Mouse (Mus musculus): ENCODE data around the gene Unc13c. TPM values are rescaled to one million over a fixed set of nuclear protein-coding genes. Genes with fewer than 3 reads are reported as not detected.

The Unc13c gene
- polyA plus RNA-seq (2014; fragmentation: Nextera tagmentation; extraction: Ambion mirVana): 1.1 and 1.7 TPM in 2 replicates

- no peaks in the 10 kb centered on the region for H3K9me3 ChIP-seq (replicated peaks; ENCODE audit: control insufficient read depth, low read length)
- H3K4me1 ChIP-seq (ENCODE audit: control insufficient read depth, insufficient read depth, low read length): no peaks in the 10 kb centered on the region; the same call in 1 of the 2 replicates
- peak within 1 kb of the TSS; percentile 19 for H3K4me3 ChIP-seq (ENCODE audit: low read depth, low read length)
- no peak within 1 kb of the TSS for H3K27ac ChIP-seq (ENCODE audit: low read depth, low read length)
- H3K9ac ChIP-seq (ENCODE audit: low read length): peak within 1 kb of the TSS; percentile 29; the same call in 1 of the 2 replicates
- ATAC-seq (peak; percentile 67; the same call in 1 of the 2 replicates), DNase-seq (ENCODE audit: low spot score) (peak; percentile 75)
- H3K36me3 ChIP-seq (ENCODE audit: control insufficient read depth, insufficient read depth, low read length): no peaks in the 10 kb centered on the region
- H3K4me2 ChIP-seq (ENCODE audit: low read length): peak within 1 kb of the TSS; percentile 48
- peaks cover 6% of the 10 kb centered on the region; the same call in 1 of the 2 replicates for H3K27me3 ChIP-seq (replicated peaks; ENCODE audit: control insufficient read depth, insufficient read depth, low read length)
- 2% methylated on average over 17 of the region's 17 CpGs for WGBS
These were observed at the start of gene Unc13c for GRCm38 (mm10) chr9:73968641-73969121. TSS of gene Unc13c (minus strand) at chr9:73968966.

GRCm38 (mm10) chr9:74007976-74008686 lies 39.4 kb upstream of the Unc13c start:
- H3K4me3 ChIP-seq (ENCODE audit: low read depth, low read length): no peak overlapping the region
- no peaks in the 10 kb centered on the region for H3K36me3 ChIP-seq (ENCODE audit: control insufficient read depth, insufficient read depth, low read length)
- WGBS: 87% methylated on average over 7 of the region's 7 CpGs
- no peaks in the 10 kb centered on the region for H3K9me3 ChIP-seq (replicated peaks; ENCODE audit: control insufficient read depth, low read length)
- H3K9ac ChIP-seq (ENCODE audit: low read length): no peak overlapping the region
- H3K27ac ChIP-seq (ENCODE audit: low read depth, low read length): no peak overlapping the region
- ATAC-seq (no peak), DNase-seq (ENCODE audit: low spot score) (no peak)
- H3K27me3 ChIP-seq (replicated peaks; ENCODE audit: control insufficient read depth, insufficient read depth, low read length): no peaks in the 10 kb centered on the region
- no peak overlapping the region for H3K4me2 ChIP-seq (ENCODE audit: low read length)
- no peaks in the 10 kb centered on the region for H3K4me1 ChIP-seq (ENCODE audit: control insufficient read depth, insufficient read depth, low read length)

GRCm38 (mm10) chr9:74002388-74002990 lies 33.7 kb upstream of the Unc13c start:
- ATAC-seq: no peak

GRCm38 (mm10) chr9:73988096-73988495 lies 19.3 kb upstream of the Unc13c start:
- Histone ChIP-seq H3K4me2 (ENCODE audit: low read length) (no peak overlapping the region), H3K36me3 (ENCODE audit: control insufficient read depth, insufficient read depth, low read length) (no peaks in the 10 kb centered on the region), H3K9ac (ENCODE audit: low read length) (no peak overlapping the region), H3K27ac (ENCODE audit: low read depth, low read length) (no peak overlapping the region), H3K4me1 (ENCODE audit: control insufficient read depth, insufficient read depth, low read length) (no peaks in the 10 kb centered on the region), H3K4me3 (ENCODE audit: low read depth, low read length) (no peak overlapping the region), H3K27me3 (replicated peaks; ENCODE audit: control insufficient read depth, insufficient read depth, low read length) (no peaks in the 10 kb centered on the region), H3K9me3 (replicated peaks; ENCODE audit: control insufficient read depth, low read length) (no peaks in the 10 kb centered on the region)
- DNase-seq (ENCODE audit: low spot score): no peak
- ATAC-seq: no peak

More at GRCm38 (mm10) chr9:74002388-74002990, 33.7 kb upstream of the Unc13c start:
- WGBS: 11% methylated on average over 6 of the region's 6 CpGs
- H3K27me3 ChIP-seq (replicated peaks; ENCODE audit: control insufficient read depth, insufficient read depth, low read length): no peaks in the 10 kb centered on the region
- H3K4me1 ChIP-seq (ENCODE audit: control insufficient read depth, insufficient read depth, low read length): 0 out of 2 replicates have a peak, but pooled peaks cover 3% of the 10 kb centered on the region
- DNase-seq (ENCODE audit: low spot score): peak; percentile 23
- H3K9me3 ChIP-seq (replicated peaks; ENCODE audit: control insufficient read depth, low read length): no peaks in the 10 kb centered on the region
- H3K36me3 ChIP-seq (ENCODE audit: control insufficient read depth, insufficient read depth, low read length): no peaks in the 10 kb centered on the region
- H3K9ac ChIP-seq (ENCODE audit: low read length): no peak overlapping the region
- no peak overlapping the region for H3K27ac ChIP-seq (ENCODE audit: low read depth, low read length)
- H3K4me2 ChIP-seq (ENCODE audit: low read length): no peak overlapping the region
- H3K4me3 ChIP-seq (ENCODE audit: low read depth, low read length): no peak overlapping the region

GRCm38 (mm10) chr9:73987236-73987635 lies 18.5 kb upstream of the Unc13c start:
- no peaks in the 10 kb centered on the region for H3K4me1 ChIP-seq (ENCODE audit: control insufficient read depth, insufficient read depth, low read length)
- H3K9ac ChIP-seq (ENCODE audit: low read length): no peak overlapping the region
- no peak overlapping the region for H3K4me2 ChIP-seq (ENCODE audit: low read length)
- 88% methylated on average over 2 of the region's 2 CpGs for WGBS
- ATAC-seq (no peak), DNase-seq (ENCODE audit: low spot score) (no peak)
- H3K27me3 ChIP-seq (replicated peaks; ENCODE audit: control insufficient read depth, insufficient read depth, low read length): no peaks in the 10 kb centered on the region
- H3K27ac ChIP-seq (ENCODE audit: low read depth, low read length): no peak overlapping the region
- H3K36me3 ChIP-seq (ENCODE audit: control insufficient read depth, insufficient read depth, low read length): no peaks in the 10 kb centered on the region
- H3K4me3 ChIP-seq (ENCODE audit: low read depth, low read length): no peak overlapping the region
- no peaks in the 10 kb centered on the region for H3K9me3 ChIP-seq (replicated peaks; ENCODE audit: control insufficient read depth, low read length)

GRCm38 (mm10) chr9:73982597-73983344 lies 14.0 kb upstream of the Unc13c start:
- Histone ChIP-seq H3K9ac (ENCODE audit: low read length) (no peak overlapping the region), H3K36me3 (ENCODE audit: control insufficient read depth, insufficient read depth, low read length) (no peaks in the 10 kb centered on the region), H3K27me3 (replicated peaks; ENCODE audit: control insufficient read depth, insufficient read depth, low read length) (no peaks in the 10 kb centered on the region), H3K27ac (ENCODE audit: low read depth, low read length) (no peak overlapping the region), H3K9me3 (replicated peaks; ENCODE audit: control insufficient read depth, low read length) (no peaks in the 10 kb centered on the region), H3K4me2 (ENCODE audit: low read length) (no peak overlapping the region), H3K4me1 (ENCODE audit: control insufficient read depth, insufficient read depth, low read length) (no peaks in the 10 kb centered on the region), H3K4me3 (ENCODE audit: low read depth, low read length) (no peak overlapping the region)
- ATAC-seq (peak; percentile 79), DNase-seq (ENCODE audit: low spot score) (peak; percentile 87)
- WGBS: 4% methylated on average over 6 of the region's 6 CpGs

- no peak for ATAC-seq
- no peaks in the 10 kb centered on the region for H3K9me3 ChIP-seq (replicated peaks; ENCODE audit: control insufficient read depth, low read length)
- no peak overlapping the region for H3K4me2 ChIP-seq (ENCODE audit: low read length)
- WGBS: 82% methylated on average over 8 of the region's 8 CpGs
- H3K36me3 ChIP-seq (ENCODE audit: control insufficient read depth, insufficient read depth, low read length): no peaks in the 10 kb centered on the region
- DNase-seq (ENCODE audit: low spot score): peak; percentile 20
- H3K9ac ChIP-seq (ENCODE audit: low read length): no peak overlapping the region
- no peaks in the 10 kb centered on the region; the same call in 1 of the 2 replicates for H3K4me1 ChIP-seq (ENCODE audit: control insufficient read depth, insufficient read depth, low read length)
- peaks cover 3% of the 10 kb centered on the region; the same call in 1 of the 2 replicates for H3K27me3 ChIP-seq (replicated peaks; ENCODE audit: control insufficient read depth, insufficient read depth, low read length)
- no peak overlapping the region for H3K27ac ChIP-seq (ENCODE audit: low read depth, low read length)
- H3K4me3 ChIP-seq (ENCODE audit: low read depth, low read length): no peak overlapping the region
These were observed 3.7 kb upstream of the Unc13c start for GRCm38 (mm10) chr9:73972327-73972988.

GRCm38 (mm10) chr9:73970717-73971116 lies 2.0 kb upstream of the Unc13c start:
- WGBS: 7% methylated on average over 9 of the region's 9 CpGs
- Histone ChIP-seq H3K4me1 (ENCODE audit: control insufficient read depth, insufficient read depth, low read length) (no peaks in the 10 kb centered on the region; the same call in 1 of the 2 replicates), H3K36me3 (ENCODE audit: control insufficient read depth, insufficient read depth, low read length) (no peaks in the 10 kb centered on the region), H3K4me2 (ENCODE audit: low read length) (no peak overlapping the region), H3K27me3 (replicated peaks; ENCODE audit: control insufficient read depth, insufficient read depth, low read length) (peaks cover 6% of the 10 kb centered on the region; the same call in 1 of the 2 replicates), H3K9me3 (replicated peaks; ENCODE audit: control insufficient read depth, low read length) (no peaks in the 10 kb centered on the region), H3K4me3 (ENCODE audit: low read depth, low read length) (no peak overlapping the region), H3K27ac (ENCODE audit: low read depth, low read length) (no peak overlapping the region), H3K9ac (ENCODE audit: low read length) (no peak overlapping the region)
- ATAC-seq: peak; percentile 58
- DNase-seq (ENCODE audit: low spot score): peak; percentile 62
